Comparison of ENCODE assay signal across 9 mouse cellular contexts in the genomic region with DNA sequence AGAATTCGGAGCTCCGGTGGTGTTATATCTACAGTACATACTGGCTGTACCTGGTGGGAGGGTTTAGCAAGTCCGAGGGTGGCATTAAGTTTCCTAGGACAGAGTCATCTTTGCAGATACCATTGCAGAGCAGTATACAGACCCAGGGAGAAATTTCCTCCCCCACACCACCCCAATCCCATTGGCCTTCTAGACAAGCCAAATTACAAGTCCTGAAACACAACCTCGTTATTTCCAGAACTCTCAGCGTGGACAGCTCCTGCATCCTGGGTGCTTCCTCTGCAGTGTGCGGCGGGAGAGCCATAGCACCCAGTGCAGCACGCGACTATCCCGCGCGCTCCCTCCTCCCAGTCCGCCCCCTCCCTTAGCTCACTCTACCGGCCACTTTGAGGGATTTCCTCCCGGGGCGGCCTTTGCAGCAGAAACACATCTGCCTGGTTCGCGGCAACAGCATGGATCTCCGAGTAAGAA. TPM values are rescaled to one million over a fixed set of nuclear protein-coding genes. Genes with fewer than 3 reads are reported as not detected.
DNase-seq lines count a peak whose midpoint lies in the region; ATAC-seq and TF ChIP-seq lines count a peak whose summit lies in the region.
"Had no signal": no experiment of that assay in that cellular context is flagged by ENCODE, and none has a peak within 500 bp of the region (broad histone marks: within the 10 kb centered on the region; RNA-seq: fewer than 3 reads in every experiment).

No protein-coding gene starts in this region.

- intact Hi-C loops in heart, adult 2 months (cut with DNase I) = no loop called here

- no peak for TF ChIP-seq CTCF in heart, adult 2 months (IDR thresholded peaks at IDR 0.05)
- no peak for TF ChIP-seq CTCF in testis, adult 2 months (IDR thresholded peaks at IDR 0.05; ENCODE audit: control insufficient read depth, insufficient read depth, insufficient replicate concordance, low read depth, low read length)

- no peak for ATAC-seq in intestine, embryonic 15.5 days
- peak; percentile 49 for ATAC-seq in neural tube, embryonic 11.5 days (ENCODE audit: insufficient read depth, low FRiP score, low TSS enrichment)

- no peaks in the 10 kb centered on the region for H3K4me1 ChIP-seq in heart, adult 2 months (ENCODE audit: control insufficient read depth, insufficient read depth, low read length)
- H3K4me1 ChIP-seq in testis, adult 2 months (ENCODE audit: control insufficient read depth, insufficient read depth, low read length) = peaks cover 14% of the 10 kb centered on the region
- H3K4me1 ChIP-seq in intestine, embryonic 15.5 days (replicated peaks) = peaks cover 5% of the 10 kb centered on the region; the same call in 1 of the 2 replicates
- H3K4me1 ChIP-seq in neural tube, embryonic 11.5 days (ENCODE audit: control insufficient read depth, insufficient read depth, low read length) = 0 out of 2 replicates have a peak, but pooled peaks cover 11% of the 10 kb centered on the region

- TF ChIP-seq EP300 in heart, adult 2 months (IDR thresholded peaks at IDR 0.05; ENCODE audit: insufficient read depth, low read depth, low read length) = no peak

- no peak overlapping the region for H3K4me3 ChIP-seq in heart, adult 2 months
- H3K4me3 ChIP-seq in testis, adult 2 months (ENCODE audit: control insufficient read depth, low read depth, low read length) = peak overlapping the region; percentile 79
- no peak overlapping the region for H3K4me3 ChIP-seq in intestine, embryonic 15.5 days (replicated peaks)
- H3K4me3 ChIP-seq in neural tube, embryonic 11.5 days (ENCODE audit: low read depth, low read length) = peak overlapping the region; percentile 38

- no peak for TF ChIP-seq POLR2A in heart, adult 2 months (IDR thresholded peaks at IDR 0.05; ENCODE audit: insufficient read depth, low read depth, low read length)
- no peak for TF ChIP-seq POLR2A in testis, adult 2 months (IDR thresholded peaks at IDR 0.05; ENCODE audit: control insufficient read depth, low read depth, low read length)

- H3K27ac ChIP-seq in heart, adult 2 months = no peak overlapping the region
- H3K27ac ChIP-seq in testis, adult 2 months (ENCODE audit: control insufficient read depth, insufficient read depth, low read depth, low read length) = no peak overlapping the region
- H3K27ac ChIP-seq in intestine, embryonic 15.5 days = no peak overlapping the region
- peak overlapping the region; percentile 58 for H3K27ac ChIP-seq in neural tube, embryonic 11.5 days (ENCODE audit: low read depth, low read length)

- H3K9me3 ChIP-seq in intestine, embryonic 15.5 days = no peaks in the 10 kb centered on the region
- no peaks in the 10 kb centered on the region for H3K9me3 ChIP-seq in neural tube, embryonic 11.5 days (ENCODE audit: control insufficient read depth, low read length)

- H3K27me3 ChIP-seq in heart, adult 2 months (ENCODE audit: control insufficient read depth, insufficient read depth, low read length) = peaks cover 9% of the 10 kb centered on the region
- no peaks in the 10 kb centered on the region for H3K27me3 ChIP-seq in testis, adult 2 months (ENCODE audit: control insufficient read depth, insufficient read depth, low read length)
- peaks cover 34% of the 10 kb centered on the region for H3K27me3 ChIP-seq in intestine, embryonic 15.5 days (replicated peaks)
- H3K27me3 ChIP-seq in neural tube, embryonic 11.5 days (ENCODE audit: control insufficient read depth, insufficient read depth, low read length) = peaks cover 27% of the 10 kb centered on the region
- H3K27me3 ChIP-seq: CH12.LX had no signal

- no peak overlapping the region for H3K9ac ChIP-seq in heart, adult 2 months (ENCODE audit: low read depth, low read length)
- no peak overlapping the region for H3K9ac ChIP-seq in intestine, embryonic 15.5 days
- H3K9ac ChIP-seq in neural tube, embryonic 11.5 days (ENCODE audit: low read length) = peak overlapping the region; percentile 63

- WGBS in heart, adult 2 months = 6% methylated on average over 19 of the region's 19 CpGs
- WGBS in intestine, embryonic 15.5 days = 6% methylated on average over 19 of the region's 19 CpGs
- 3% methylated on average over 19 of the region's 19 CpGs for WGBS in neural tube, embryonic 11.5 days

- DNase-seq in heart, adult 11 months = peak; percentile 85
- no peak for DNase-seq in heart, adult 2 months
- no peak for DNase-seq in testis, postnatal 14 days (ENCODE audit: low spot score)
- DNase-seq in neural tube, embryonic 11.5 days (ENCODE audit: low spot score) = peak; percentile 60
- no peak for DNase-seq in MN1 (ENCODE audit: low spot score)
- no peak for DNase-seq in yolk sac, embryonic 10.5 days (ENCODE audit: low spot score)

- no peaks in the 10 kb centered on the region for H3K79me2 ChIP-seq in heart, adult 2 months (replicated peaks; ENCODE audit: control insufficient read depth, insufficient read depth, low read length)

- H3K4me2 ChIP-seq in intestine, embryonic 15.5 days (replicated peaks) = peak overlapping the region; percentile 40; the same call in 1 of the 2 replicates
- peak overlapping the region; percentile 45 for H3K4me2 ChIP-seq in neural tube, embryonic 11.5 days (ENCODE audit: low read depth)

- no peaks in the 10 kb centered on the region for H3K36me3 ChIP-seq in heart, adult 2 months (ENCODE audit: control insufficient read depth, insufficient read depth, low read length)
- H3K36me3 ChIP-seq in testis, adult 2 months (ENCODE audit: control insufficient read depth, insufficient read depth, low read length) = no peaks in the 10 kb centered on the region
- H3K36me3 ChIP-seq in intestine, embryonic 15.5 days = no peaks in the 10 kb centered on the region
- no peaks in the 10 kb centered on the region for H3K36me3 ChIP-seq in neural tube, embryonic 11.5 days (ENCODE audit: control insufficient read depth, insufficient read depth, low read length)

RNA-seq across cellular contexts. Expression of gene Lamp5, which starts 5.9 kb away (rescaled TPM):
- total RNA-seq in heart, adult 2 months (2021) = under 1 TPM in 1 of 2 experiments, not detected in 1; 0.20 TPM
- 0.12 TPM in 1 of 2 replicates, not detected in the other for polyA plus RNA-seq in heart, adult 2 months (2012; rRNA removed)
- polyA plus RNA-seq in testis, adult 2 months (2012; rRNA removed) = 2.2 and 2.7 TPM in 2 replicates
- polyA plus RNA-seq in intestine, embryonic 15.5 days (2015; fragmentation: Nextera tagmentation; extraction: Ambion mirVana) = 0.28 TPM in 1 of 2 replicates, not detected in the other
- polyA plus RNA-seq in neural tube, embryonic 11.5 days (2014; fragmentation: Nextera tagmentation; extraction: Ambion mirVana) = 70.4 and 72.0 TPM in 2 replicates
- total RNA-seq: CH12.LX had no signal

Comparison
In these comparisons a context has a peak if more than half of its experiments do, and no peak if none do; other contexts are left out.
1. DNase-seq: peak in heart, adult 11 months (single experiment) and neural tube, embryonic 11.5 days (single experiment); none in heart, adult 2 months (0 of 2), testis, postnatal 14 days (single experiment), MN1 (single experiment) and yolk sac, embryonic 10.5 days (single experiment).
2. H3K4me3 ChIP-seq: peak in testis, adult 2 months (single experiment) and neural tube, embryonic 11.5 days (single experiment); none in heart, adult 2 months (single experiment) and intestine, embryonic 15.5 days (single experiment).
3. RNA of gene Lamp5, which starts 5.9 kb away (polyA plus RNA-seq): 70.4 to 72.0 TPM in neural tube, embryonic 11.5 days; 2.2 to 2.7 TPM in testis, adult 2 months, 0.28 TPM in intestine, embryonic 15.5 days and 0.12 TPM in heart, adult 2 months; every median in the first group is over 10 times any median in the second.